Mouse (Mus musculus) bone marrow, adult 2 months (tissue): ENCODE data around the gene Zbtb48. TPM values are rescaled to one million over a fixed set of nuclear protein-coding genes. Genes with fewer than 3 reads are reported as not detected.
A peak's percentile ranks its signal among the peaks of the same experiment; 100 is the strongest.

Source experiments
- H3K27ac ChIP-seq: fragments of 200-500 bp; 2 replicates; pipeline ENCODE4 v1.5.1; 2012; ENCODE audit warnings: low read depth, mild to moderate bottlenecking, control low read depth, inconsistent platforms, low read length; ENCODE audit not compliant: control insufficient read depth, poor library complexity, insufficient read depth
- H3K4me1 ChIP-seq: fragments of 200-500 bp; 2 replicates; pipeline ENCODE4 v1.6.1; 2011; ENCODE audit warnings: low read length; ENCODE audit not compliant: control insufficient read depth, insufficient read depth
- H3K4me3 ChIP-seq: fragments of 200-500 bp; replicated peaks from 2 replicates; pipeline ENCODE3; 2011; ENCODE audit warnings: mild to moderate bottlenecking, low read depth, low read length, control low read depth; ENCODE audit not compliant: control insufficient read depth
- CTCF ChIP-seq: fragments of 200-500 bp; IDR thresholded peaks from 2 replicates; pipeline ENCODE4 v1.5.1; 2011; ENCODE audit warnings: low read length, control low read depth; ENCODE audit not compliant: control insufficient read depth, insufficient read depth
- POLR2A ChIP-seq: fragments of 200-500 bp; IDR thresholded peaks from 2 replicates; pipeline ENCODE4 v1.6.1; 2011; ENCODE audit warnings: low read depth, mild to moderate bottlenecking, control low read depth, low read length, borderline replicate concordance; ENCODE audit not compliant: control insufficient read depth
- WGBS: fragments of 180-500 bp; shearing (Covaris S2); methylation state at CpG from one replicate; pipeline ENCODE4 v1.1.7; 2018; 5-methylcytosine and 5-hydroxymethylcytosine counted together
- polyA plus RNA-seq: library from polyadenylated mRNA; stranded (reverse); fragments of >200 nt; gene quantifications from 2 replicates; pipeline ENCODE4 v1.2.4, GENCODE M21; 2011; ENCODE audit warnings: low replicate concordance; ENCODE audit not compliant: missing spikeins, insufficient read depth, insufficient read length

Gene Zbtb48
- polyA plus RNA-seq = 7.7 and 21.0 TPM in 2 replicates

DNA sequence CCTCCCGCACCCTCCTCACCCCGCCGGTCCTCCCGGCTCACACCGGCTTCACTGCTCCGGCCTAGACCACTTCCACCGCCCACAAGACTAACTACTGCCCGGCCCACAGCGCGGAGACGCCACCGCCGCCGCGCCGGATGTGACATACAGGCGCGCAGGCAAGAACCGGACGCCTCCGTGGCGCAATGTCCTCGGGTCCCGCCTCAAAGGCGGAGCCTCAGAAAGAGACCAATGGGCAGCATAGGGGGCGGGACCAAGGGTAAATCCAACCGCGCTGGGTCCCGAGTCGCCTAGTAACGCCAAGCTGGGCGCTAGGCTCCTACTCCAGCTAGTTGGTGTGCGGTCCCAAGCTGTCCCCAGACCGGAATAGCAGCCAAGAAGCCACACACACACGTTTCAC lies at the start of gene Zbtb48:
Gene Zbtb48, minus strand, starts transcription at position 148 of the 400 bp plus-strand sequence.
- Histone ChIP-seq H3K4me1 (peaks cover 2% of the 10 kb centered on the region), H3K27ac (peak within 1 kb of the TSS; percentile 69), H3K4me3 (peak within 1 kb of the TSS; percentile 79)
- WGBS = under 1% methylated on average over 34 of the region's 35 CpGs
- TF ChIP-seq CTCF (0 out of 2 replicates have a peak, but pooled peaks have one; percentile 2), POLR2A (peak; percentile 75; the same call in 1 of the 2 replicates)

DNA sequence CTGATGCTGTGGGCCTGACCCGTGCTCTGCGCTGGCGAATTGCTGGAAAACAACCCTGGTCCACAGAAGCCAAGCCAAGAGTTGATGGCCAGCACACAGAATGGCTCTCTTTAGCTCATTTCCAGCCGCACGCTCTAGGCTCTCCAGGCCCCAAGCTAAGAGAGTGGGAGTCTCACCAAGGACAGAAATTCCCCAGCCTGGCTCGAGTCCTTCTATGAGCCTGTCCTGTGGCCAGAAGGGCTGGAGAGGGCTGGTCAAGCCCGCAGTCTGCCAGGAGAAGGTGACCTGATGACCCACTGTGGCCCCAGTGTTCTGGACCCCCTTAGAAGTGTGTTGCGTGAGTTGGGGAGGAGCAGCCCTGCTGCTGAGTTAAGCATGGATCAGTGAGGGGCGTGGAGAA lies 49.7 kb upstream of the Zbtb48 start:
- H3K27ac ChIP-seq = no peak overlapping the region
- H3K4me1 ChIP-seq = no peaks in the 10 kb centered on the region; the same call in 1 of the 2 replicates
- TF ChIP-seq CTCF (no peak), POLR2A (no peak)
- 89% methylated on average over 9 of the region's 9 CpGs for WGBS
- no peak overlapping the region for H3K4me3 ChIP-seq

DNA sequence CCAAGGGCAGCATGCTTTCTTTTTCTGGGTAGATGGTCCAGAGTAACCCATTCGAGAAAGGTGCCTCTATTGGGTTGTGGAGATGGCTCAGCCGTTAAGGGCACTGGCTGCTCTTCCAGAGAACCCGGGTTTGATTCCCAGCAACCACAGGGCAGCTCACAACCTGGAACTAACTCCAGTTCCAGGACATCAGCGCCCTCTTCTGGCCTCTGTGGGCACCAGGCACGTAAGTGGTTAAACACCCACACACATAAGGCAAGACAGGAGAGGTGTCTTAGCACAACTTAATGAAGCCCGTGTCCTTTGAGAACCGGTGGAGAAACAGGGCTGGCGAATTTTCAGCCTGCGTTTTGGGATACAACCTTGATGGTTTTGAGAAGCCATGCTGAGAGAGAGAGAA lies 47.1 kb upstream of the Zbtb48 start:
- WGBS = 83% methylated on average over 9 of the region's 9 CpGs
- Histone ChIP-seq H3K27ac (no peak overlapping the region), H3K4me1 (no peaks in the 10 kb centered on the region; the same call in 1 of the 2 replicates), H3K4me3 (no peak overlapping the region)
- TF ChIP-seq CTCF (no peak), POLR2A (no peak)

DNA sequence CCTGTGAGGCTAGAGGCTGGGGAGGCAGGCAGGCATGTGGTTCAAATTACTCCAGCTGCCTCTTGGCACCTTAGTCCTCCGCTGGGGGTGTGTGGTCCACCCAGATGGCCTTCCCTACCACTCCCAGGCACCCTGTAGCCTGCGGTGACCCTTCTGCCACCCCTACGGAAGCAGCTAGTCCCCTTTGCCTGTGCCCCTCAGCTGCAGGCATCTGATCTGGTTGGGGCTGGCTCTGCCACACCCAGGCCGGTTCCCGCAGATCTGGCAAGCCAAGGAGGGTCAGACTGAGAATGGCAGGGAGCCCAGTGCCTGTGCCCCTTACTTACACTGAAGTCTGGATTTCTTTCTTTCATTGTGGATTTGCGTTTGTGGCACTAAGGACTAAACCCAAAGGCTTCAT lies 46.2 kb upstream of the Zbtb48 start:
- no peak overlapping the region for H3K4me3 ChIP-seq
- H3K27ac ChIP-seq = no peak overlapping the region
- 74% methylated on average over 6 of the region's 6 CpGs for WGBS
- no peaks in the 10 kb centered on the region; the same call in 1 of the 2 replicates for H3K4me1 ChIP-seq
- TF ChIP-seq CTCF = no peak
- no peak for TF ChIP-seq POLR2A

DNA sequence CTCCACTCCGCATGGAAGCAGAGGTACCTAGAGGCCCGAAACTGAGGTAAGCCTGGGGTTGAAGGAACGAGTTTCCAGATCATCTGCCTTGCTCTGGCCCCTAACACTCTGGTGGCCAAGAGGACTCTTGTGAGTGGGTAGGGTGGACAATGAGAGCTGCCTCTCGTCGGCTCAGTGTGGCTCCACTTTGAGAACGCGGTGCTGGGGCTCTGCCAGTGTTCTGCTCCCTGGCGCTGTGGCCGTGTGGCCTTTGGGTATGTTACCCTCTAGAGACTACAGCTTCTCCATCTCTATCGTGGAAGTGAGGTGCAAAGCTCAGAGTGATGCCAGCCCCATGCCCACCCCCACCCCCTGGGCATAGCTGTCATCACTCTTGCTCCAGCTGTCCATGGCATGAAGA lies 45.2 kb upstream of the Zbtb48 start:
- no peaks in the 10 kb centered on the region; the same call in 1 of the 2 replicates for H3K4me1 ChIP-seq
- H3K4me3 ChIP-seq = no peak overlapping the region
- WGBS = 14% methylated on average over 10 of the region's 10 CpGs
- TF ChIP-seq CTCF (no peak), POLR2A (no peak)
- no peak overlapping the region for H3K27ac ChIP-seq

DNA sequence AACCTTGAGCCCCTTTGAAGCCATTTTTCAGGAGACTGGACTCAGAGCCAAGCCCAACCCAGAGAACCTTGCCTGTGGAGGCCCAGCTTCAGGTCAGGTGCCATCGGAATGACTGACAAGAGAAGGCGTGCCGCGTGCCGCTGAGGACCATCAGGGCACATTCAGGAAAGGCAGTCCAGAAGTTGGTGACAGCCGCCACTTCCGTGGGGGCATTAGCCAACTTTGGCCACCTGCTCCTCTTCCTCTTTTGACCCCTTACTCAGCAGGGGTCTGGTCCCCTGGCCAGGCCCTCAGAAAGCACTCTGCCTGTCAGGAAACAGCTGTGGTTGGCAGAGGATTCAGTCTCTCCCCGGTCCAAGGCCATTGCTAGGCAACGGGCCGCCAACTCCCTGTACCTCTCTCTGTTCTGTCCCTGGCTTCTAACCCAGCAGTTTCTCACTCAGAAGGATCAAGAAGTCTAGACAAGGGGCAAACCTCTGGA lies 44.7 kb upstream of the Zbtb48 start, which contains the start of gene Plekhg5:
Gene Plekhg5, plus strand, starts transcription at position 378 of the 481 bp plus-strand sequence.
- 2% methylated on average over 10 of the region's 10 CpGs for WGBS
- no peak within 1 kb of the TSS for H3K4me3 ChIP-seq
- no peaks in the 10 kb centered on the region; the same call in 1 of the 2 replicates for H3K4me1 ChIP-seq
- no peak within 1 kb of the TSS; the same call in 1 of the 2 replicates for H3K27ac ChIP-seq
- TF ChIP-seq CTCF = no peak
- no peak for TF ChIP-seq POLR2A

DNA sequence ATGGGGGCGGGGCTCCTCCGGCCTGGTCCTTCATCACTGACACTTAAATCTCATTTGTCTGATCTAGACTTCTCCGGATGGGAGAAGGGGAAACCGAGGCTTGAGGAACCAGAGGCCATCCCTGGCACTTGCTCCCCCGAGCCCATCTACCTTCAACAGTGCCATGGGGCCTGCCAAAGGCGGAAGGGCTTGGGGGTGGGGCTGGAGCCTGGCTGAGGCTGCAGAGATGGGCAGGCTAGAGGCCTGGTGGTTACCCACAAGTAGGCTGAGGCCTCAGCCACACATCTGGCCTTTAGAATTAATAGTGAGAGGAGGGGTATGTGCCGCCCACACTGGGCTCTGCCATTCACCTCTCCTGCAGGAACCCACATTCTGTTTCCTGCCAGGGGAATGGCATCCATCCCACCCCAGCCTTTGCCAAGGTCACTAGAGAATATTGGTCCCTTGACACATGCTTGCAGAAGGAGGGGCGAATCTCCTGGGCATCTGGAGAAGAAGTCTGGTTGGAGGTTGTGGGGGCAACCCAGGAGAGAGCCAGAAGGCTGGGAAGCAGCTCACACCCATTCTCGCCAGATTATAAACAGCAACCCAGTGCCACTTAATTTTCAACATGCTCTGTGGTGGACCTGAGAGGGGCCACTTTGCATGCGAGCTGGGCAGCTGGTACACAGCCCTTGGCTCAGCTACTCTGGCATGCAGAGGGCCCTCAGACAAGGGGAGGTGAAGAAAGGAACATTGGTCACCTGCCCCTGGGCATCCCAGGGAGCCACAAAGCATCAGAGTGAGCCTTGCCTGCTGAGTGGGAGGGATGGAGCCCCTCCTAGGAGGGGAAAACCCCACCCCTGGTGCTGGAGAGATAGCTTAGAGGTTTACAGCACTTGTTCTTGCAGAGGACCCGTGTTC lies 43.3 kb upstream of the Zbtb48 start:
- TF ChIP-seq POLR2A (no peak), CTCF (no peak)
- WGBS = 33% methylated on average over 11 of the region's 11 CpGs
- Histone ChIP-seq H3K4me3 (no peak overlapping the region), H3K27ac (no peak overlapping the region), H3K4me1 (no peaks in the 10 kb centered on the region; the same call in 1 of the 2 replicates)

DNA sequence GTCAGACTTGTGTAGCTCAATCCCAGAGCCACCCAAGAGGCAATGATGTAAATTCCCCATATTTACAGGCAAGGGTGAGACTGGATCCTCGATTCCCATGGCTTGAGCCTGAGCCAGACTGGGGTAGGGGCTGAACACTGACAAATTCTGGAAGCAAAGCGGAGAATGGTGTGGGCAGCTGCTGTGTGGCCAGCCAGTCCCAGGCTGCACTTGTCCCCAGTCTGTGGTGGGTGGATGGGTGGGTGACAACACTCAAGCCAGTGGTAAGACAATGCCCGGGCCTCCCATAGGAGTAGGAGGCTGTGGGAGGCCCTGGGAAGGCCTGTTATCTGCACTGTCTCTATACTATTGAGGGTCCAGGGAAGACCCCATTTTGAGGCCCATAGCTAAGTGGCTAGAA lies 41.8 kb upstream of the Zbtb48 start:
- Histone ChIP-seq H3K4me1 (no peaks in the 10 kb centered on the region; the same call in 1 of the 2 replicates), H3K27ac (no peak overlapping the region), H3K4me3 (no peak overlapping the region)
- TF ChIP-seq POLR2A (no peak), CTCF (no peak)
- WGBS = 79% methylated on average over 3 of the region's 3 CpGs
